Mouse (Mus musculus) mesoderm, embryonic 11.5 days (tissue): Measurements from ENCODE around the gene Myh11.
"Not testable (repeated sequence)": the region's sequence is repeated elsewhere in the genome, so short reads cannot be mapped to it uniquely, and the experiment has no call there.

Experiments
- DNase-seq: peaks from one replicate; pipeline ENCODE4 v3.0.0-alpha.2; 2012; ENCODE audit warnings: low read depth, low spot score

Gene Myh11

GRCm38 (mm10) chr16:14166490-14166889, 124.7 kb downstream of the Myh11 start:
- no peak for DNase-seq

GRCm38 (mm10) chr16:14163731-14164130, 127.4 kb downstream of the Myh11 start:
- DNase-seq: no peak

DNA sequence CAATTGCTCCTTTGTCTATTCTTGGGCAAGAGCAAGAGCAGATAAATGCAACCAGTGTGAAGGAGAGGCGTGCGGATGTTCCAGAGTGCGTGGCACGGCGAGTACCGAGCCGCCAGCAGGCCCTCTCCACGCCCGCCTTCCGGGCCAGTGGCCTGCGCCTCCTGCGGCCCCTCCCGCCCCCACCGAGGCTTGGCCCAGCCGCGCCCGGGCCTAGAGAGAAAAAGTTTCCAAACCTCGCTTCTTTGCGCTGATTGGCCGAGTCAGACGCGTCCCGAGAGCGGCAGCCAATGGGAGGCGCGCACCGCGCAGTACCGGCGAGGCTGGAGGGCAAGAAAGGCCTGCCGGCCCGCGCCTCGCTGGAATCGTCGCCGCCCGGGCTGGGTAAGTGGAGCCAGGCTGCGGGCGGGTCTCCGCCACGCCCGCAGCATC, 128.2 kb downstream of the Myh11 start, which contains the start of the genes Nde1 and Marf1:
Gene Nde1, plus strand, starts transcription at position 288 of the 429 bp plus-strand sequence.
Gene Marf1, minus strand, starts transcription at position 364 of the 429 bp plus-strand sequence.
- DNase-seq: peak; percentile 95

DNA sequence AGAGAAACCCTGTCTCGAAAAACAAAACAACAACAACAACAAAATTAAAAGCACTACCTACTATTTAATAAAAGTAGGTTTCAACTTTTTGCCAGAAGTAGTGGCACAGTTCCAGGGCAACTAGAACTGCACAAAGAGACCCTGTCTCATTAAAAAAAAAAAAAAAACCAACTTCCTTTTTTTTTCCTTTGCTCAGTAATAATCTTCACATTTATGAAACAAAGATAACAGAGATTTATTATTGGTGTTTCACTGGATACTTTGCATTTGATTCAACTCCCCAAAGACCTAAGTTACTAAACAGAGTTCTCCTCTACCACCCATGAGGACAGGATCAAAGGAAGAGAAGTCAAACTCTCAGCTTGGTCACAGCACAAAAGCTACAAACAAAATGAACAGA, 130.2 kb downstream of the Myh11 start:
- no peak for DNase-seq

GRCm38 (mm10) chr16:14159746-14160131, 131.4 kb downstream of the Myh11 start:
- DNase-seq: peak; percentile 78

DNA sequence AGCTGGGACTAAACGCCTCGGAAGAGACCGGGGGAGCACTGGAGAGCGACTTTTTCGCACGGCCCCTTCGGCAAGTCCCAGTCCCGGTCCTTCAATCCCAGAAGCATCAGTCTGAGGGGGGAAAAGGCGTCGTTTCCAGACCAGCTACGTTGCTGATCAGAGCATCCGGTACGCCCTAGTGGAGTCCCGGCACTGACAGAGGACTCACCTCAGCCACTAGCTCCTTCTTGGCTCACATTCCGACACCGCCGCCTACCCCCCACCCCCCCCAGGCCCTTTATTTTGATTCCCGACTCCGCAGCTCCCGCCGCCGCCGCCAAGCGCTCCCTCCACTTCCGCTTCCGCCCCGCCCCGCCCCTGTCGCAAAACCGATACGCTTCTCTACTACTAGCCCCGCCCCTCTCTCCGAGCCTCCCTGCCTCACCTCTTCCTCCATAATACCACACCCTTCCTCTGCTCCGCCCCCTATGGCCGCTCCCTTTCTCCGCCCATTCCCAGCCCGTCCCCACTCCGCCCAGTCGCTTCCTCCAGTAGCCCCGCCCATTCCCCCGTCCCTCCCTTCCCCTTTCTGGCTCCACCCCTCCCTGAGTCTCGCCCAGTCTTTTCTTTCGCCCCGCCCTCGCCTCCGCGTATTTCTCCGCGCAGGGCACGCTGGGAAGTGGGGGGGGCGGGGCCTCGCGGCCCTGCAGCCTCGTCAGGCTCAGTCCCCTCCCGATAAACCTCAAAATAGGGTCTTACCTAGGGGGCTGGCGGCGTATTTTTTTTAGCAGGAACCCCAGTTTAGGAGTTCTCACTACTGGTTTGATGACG, 132.0 kb downstream of the Myh11 start:
- DNase-seq: peak; percentile 99

DNA sequence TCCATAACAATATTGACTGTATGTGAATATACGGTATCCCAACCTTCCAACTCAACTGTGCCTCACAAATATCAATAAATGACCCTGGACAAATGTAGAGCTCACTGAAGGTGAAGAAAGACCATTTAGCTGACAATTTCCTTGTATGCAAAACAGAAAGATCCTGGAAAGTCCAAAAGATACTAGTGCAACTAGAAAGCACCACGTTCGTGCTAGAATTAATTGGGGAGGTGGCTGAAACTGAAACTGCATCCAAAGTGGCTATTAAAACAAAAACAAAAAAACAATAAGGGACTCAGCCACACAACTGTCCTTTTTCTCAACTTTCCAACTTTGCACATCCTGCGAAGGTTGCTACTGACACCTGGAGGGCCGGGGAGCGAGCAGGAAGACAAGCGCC, 132.6 kb downstream of the Myh11 start:
- DNase-seq: no peak

- DNase-seq: no peak
Observed at GRCm38 (mm10) chr16:14156312-14156711, 134.9 kb downstream of the Myh11 start.

DNA sequence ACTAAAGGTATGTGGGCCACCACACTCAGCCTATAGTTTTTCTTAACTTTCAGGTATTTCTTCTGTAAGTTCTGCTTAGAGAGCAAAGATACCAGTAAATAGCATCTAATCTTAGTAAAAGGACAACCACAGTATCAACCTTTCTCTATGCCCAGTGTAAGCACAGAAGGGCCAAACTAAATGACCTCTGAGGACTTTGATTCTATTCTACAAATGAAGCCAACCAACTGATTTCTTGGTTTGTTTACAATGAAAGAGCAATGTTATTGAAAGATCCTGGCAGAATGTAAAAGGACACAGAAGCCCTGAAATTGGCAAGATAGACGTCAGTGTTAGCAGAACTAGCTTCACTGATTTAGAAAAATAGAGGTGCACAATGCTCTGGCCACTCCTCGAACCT, 135.5 kb downstream of the Myh11 start:
- DNase-seq: not testable (repeated sequence)

DNA sequence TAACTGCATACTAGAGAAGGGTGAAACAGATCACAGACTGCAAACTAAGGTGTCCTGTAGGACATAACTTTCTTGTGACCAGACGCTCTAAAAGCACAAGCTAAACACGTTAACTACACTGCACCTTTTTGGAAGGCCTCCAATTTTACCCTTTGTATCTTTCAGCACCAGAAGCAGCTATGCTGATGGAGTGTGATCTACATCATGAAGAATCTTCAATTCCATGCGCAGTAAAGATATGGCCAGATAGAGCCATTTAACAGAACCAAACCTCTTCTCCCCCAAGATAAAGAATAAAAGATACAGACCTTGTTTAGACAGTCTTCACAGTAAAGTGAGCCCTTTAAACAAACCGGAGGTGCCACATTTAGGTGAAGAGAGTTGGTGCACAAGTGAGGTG, 139.5 kb downstream of the Myh11 start:
- DNase-seq: no peak

DNA sequence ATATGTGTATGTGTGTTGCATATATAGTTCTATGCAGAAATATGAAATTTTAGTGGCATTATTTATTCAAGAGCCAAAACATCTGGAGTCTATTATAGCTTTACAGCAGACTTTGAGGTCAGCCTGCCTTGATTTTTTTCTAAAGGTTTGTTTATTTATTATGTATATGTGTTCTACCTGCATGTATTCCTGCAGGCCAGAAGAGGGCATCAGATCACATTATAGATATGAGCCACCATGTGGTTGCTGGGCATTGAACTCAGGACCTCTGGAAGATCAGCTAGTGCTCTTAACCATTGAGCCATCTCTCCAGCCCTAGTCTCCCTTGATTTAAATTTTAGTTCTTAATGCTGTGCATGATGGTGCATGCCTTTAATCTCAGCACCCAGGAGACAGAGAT, 143.5 kb downstream of the Myh11 start:
- no peak for DNase-seq
